Mouse (Mus musculus) heart, adult 2 months (tissue): ENCODE results near the gene Hspb8. TPM values are rescaled to one million over a fixed set of nuclear protein-coding genes. Genes with fewer than 3 reads are reported as not detected.

Source experiments
- DNase-seq, 2 experiments: peaks; one replicate each; pipeline ENCODE4 v3.0.0; 2021
- H3K27ac ChIP-seq: fragments of 200-600 bp; 2 replicates; pipeline ENCODE4 v1.8.1; 2022
- H3K27me3 ChIP-seq: fragments of 200-500 bp; 2 replicates; pipeline ENCODE4 v1.6.1; 2012; ENCODE audit warnings: mild to moderate bottlenecking, low read length, inconsistent platforms, mixed read lengths; ENCODE audit not compliant: control insufficient read depth, insufficient read depth
- H3K36me3 ChIP-seq: fragments of 200-500 bp; 2 replicates; pipeline ENCODE4 v1.6.1; 2012; ENCODE audit warnings: low read length, inconsistent platforms; ENCODE audit not compliant: control insufficient read depth, insufficient read depth
- H3K4me1 ChIP-seq: fragments of 200-500 bp; 2 replicates; pipeline ENCODE4 v1.6.1; 2011; ENCODE audit warnings: low read length; ENCODE audit not compliant: control insufficient read depth, insufficient read depth
- H3K4me3 ChIP-seq: fragments of 200-600 bp; 2 replicates; pipeline ENCODE4 v1.8.1; 2022
- H3K79me2 ChIP-seq: fragments of 200-500 bp; replicated peaks from 2 replicates; pipeline ENCODE4 v1.6.1; 2012; ENCODE audit warnings: mild to moderate bottlenecking, inconsistent platforms, low read length, moderate library complexity, mixed read lengths; ENCODE audit not compliant: control insufficient read depth, insufficient read depth
- H3K9ac ChIP-seq: fragments of 200-500 bp; 2 replicates; pipeline ENCODE4 v1.6.1; 2012; ENCODE audit warnings: low read depth, mild to moderate bottlenecking, control low read depth, inconsistent platforms, low read length, mixed read lengths
- CTCF ChIP-seq: fragments of 200-600 bp; IDR thresholded peaks from 2 replicates; pipeline ENCODE4 v1.8.1; 2022; ENCODE audit warnings: antibody characterized with exemption, mild to moderate bottlenecking, moderate library complexity
- EP300 ChIP-seq: fragments of 200-500 bp; IDR thresholded peaks from 2 replicates; pipeline ENCODE4 v1.6.1; 2011; ENCODE audit warnings: low read depth, low read length, control low read depth; ENCODE audit not compliant: insufficient read depth
- POLR2A ChIP-seq: fragments of 200-500 bp; IDR thresholded peaks from 2 replicates; pipeline ENCODE4 v1.6.1; 2011; ENCODE audit warnings: mild to moderate bottlenecking, low read depth, low read length, control low read depth; ENCODE audit not compliant: insufficient read depth
- WGBS: fragments of 180-500 bp; shearing (Covaris S2); methylation state at CpG from one replicate; pipeline ENCODE4 v1.1.7; 2018; 5-methylcytosine and 5-hydroxymethylcytosine counted together
- intact Hi-C: fragments of 180-260 bp; cut with DNase I; formaldehyde crosslinking; loops from one replicate; pipeline ENCODE4 v1.15.1; 2025
- polyA plus RNA-seq: library from polyadenylated mRNA; depleted of rRNA; stranded (reverse); fragments of >200 nt; gene quantifications from 2 replicates; pipeline ENCODE4 v1.2.3, GENCODE M21; 2012
- total RNA-seq, 2 experiments: library from RNA; stranded (reverse); gene quantifications; 2 replicates each; pipeline ENCODE4 v1.2.3; 2021

Hspb8 gene
- total and polyA plus RNA-seq, 3 experiments, result 419 to 552 (median 483) TPM

GRCm38 (mm10) chr5:116381726-116382125, 40.9 kb downstream of the Hspb8 start:
- Histone ChIP-seq H3K27ac (no peak overlapping the region), H3K79me2 (no peaks in the 10 kb centered on the region), H3K4me1 (no peaks in the 10 kb centered on the region), H3K36me3 (no peaks in the 10 kb centered on the region), H3K27me3 (no peaks in the 10 kb centered on the region), H3K9ac (no peak overlapping the region), H3K4me3 (no peak overlapping the region)
- DNase-seq, result no peak
- 34% methylated on average over 6 of the region's 6 CpGs for WGBS
- intact Hi-C loops, result no loop called here
- no peak for TF ChIP-seq EP300
- TF ChIP-seq CTCF, result no peak
- no peak for TF ChIP-seq POLR2A

- 43% methylated on average over 15 of the region's 15 CpGs for WGBS
- Histone ChIP-seq H3K4me1 (no peaks in the 10 kb centered on the region), H3K79me2 (no peaks in the 10 kb centered on the region), H3K27me3 (no peaks in the 10 kb centered on the region), H3K9ac (no peak overlapping the region), H3K36me3 (no peaks in the 10 kb centered on the region), H3K27ac (no peak overlapping the region), H3K4me3 (no peak overlapping the region)
- DNase-seq, result no peak
- no peak for TF ChIP-seq POLR2A
- TF ChIP-seq EP300, result no peak
- no peak for TF ChIP-seq CTCF
- intact Hi-C loops, result no loop called here
These were observed 41.4 kb downstream of the Hspb8 start for GRCm38 (mm10) chr5:116381217-116381616.

GRCm38 (mm10) chr5:116380384-116380783, 42.3 kb downstream of the Hspb8 start:
- intact Hi-C loops, result no loop called here

GRCm38 (mm10) chr5:116378872-116379271, 43.8 kb downstream of the Hspb8 start:
- no peak for DNase-seq
- intact Hi-C loops, result no loop called here
- Histone ChIP-seq H3K27me3 (no peaks in the 10 kb centered on the region), H3K27ac (no peak overlapping the region), H3K79me2 (no peaks in the 10 kb centered on the region), H3K9ac (no peak overlapping the region), H3K4me3 (no peak overlapping the region), H3K4me1 (no peaks in the 10 kb centered on the region), H3K36me3 (no peaks in the 10 kb centered on the region)
- 80% methylated on average over 5 of the region's 5 CpGs for WGBS
- TF ChIP-seq CTCF (no peak), POLR2A (no peak), EP300 (no peak)

More at GRCm38 (mm10) chr5:116380384-116380783, 42.3 kb downstream of the Hspb8 start:
- no peak overlapping the region for H3K27ac ChIP-seq
- H3K4me1 ChIP-seq, result no peaks in the 10 kb centered on the region
- no peak for TF ChIP-seq CTCF
- no peak for TF ChIP-seq POLR2A
- no peak for TF ChIP-seq EP300
- H3K4me3 ChIP-seq, result no peak overlapping the region
- 76% methylated on average over 7 of the region's 7 CpGs for WGBS
- no peak overlapping the region for H3K9ac ChIP-seq
- DNase-seq, result no peak
- no peaks in the 10 kb centered on the region for H3K27me3 ChIP-seq
- H3K36me3 ChIP-seq, result no peaks in the 10 kb centered on the region
- no peaks in the 10 kb centered on the region for H3K79me2 ChIP-seq

GRCm38 (mm10) chr5:116367923-116368322, 54.7 kb downstream of the Hspb8 start:
- Histone ChIP-seq H3K79me2 (no peaks in the 10 kb centered on the region), H3K27ac (no peak overlapping the region), H3K36me3 (no peaks in the 10 kb centered on the region), H3K27me3 (no peaks in the 10 kb centered on the region), H3K4me3 (no peak overlapping the region), H3K9ac (no peak overlapping the region), H3K4me1 (no peaks in the 10 kb centered on the region)
- TF ChIP-seq CTCF (no peak), EP300 (no peak)
- WGBS, result 85% methylated on average over 9 of the region's 9 CpGs
- intact Hi-C loops, result no loop called here
- DNase-seq, result no peak

- Histone ChIP-seq H3K4me1 (no peaks in the 10 kb centered on the region), H3K79me2 (no peaks in the 10 kb centered on the region), H3K27me3 (no peaks in the 10 kb centered on the region), H3K36me3 (no peaks in the 10 kb centered on the region), H3K27ac (no peak overlapping the region), H3K4me3 (no peak overlapping the region), H3K9ac (no peak overlapping the region)
- 89% methylated on average over 20 of the region's 20 CpGs for WGBS
- no peak for DNase-seq
- TF ChIP-seq POLR2A, result no peak
- no peak for TF ChIP-seq EP300
- no peak for TF ChIP-seq CTCF
- intact Hi-C loops, result no loop called here
These were observed 55.6 kb downstream of the Hspb8 start for GRCm38 (mm10) chr5:116366889-116367682.
